Mouse (Mus musculus): ENCODE data around the gene Ccdc80. TPM values are rescaled to one million over a fixed set of nuclear protein-coding genes. Genes with fewer than 3 reads are reported as not detected.

Gene Ccdc80
- total RNA-seq (2021): 1 to 10 TPM; 3.1 to 3.8 TPM
- long read RNA-seq, experiment 1, partial matches to known transcripts: 1 of 2 reads
- long read RNA-seq, experiment 1, other reads (novel, unspliced or antisense): 0 of 2 reads
- long read RNA-seq, experiment 2, partial matches to known transcripts: 1 of 2 reads
- long read RNA-seq, experiment 2, other reads (novel, unspliced or antisense): 0 of 2 reads

DNA sequence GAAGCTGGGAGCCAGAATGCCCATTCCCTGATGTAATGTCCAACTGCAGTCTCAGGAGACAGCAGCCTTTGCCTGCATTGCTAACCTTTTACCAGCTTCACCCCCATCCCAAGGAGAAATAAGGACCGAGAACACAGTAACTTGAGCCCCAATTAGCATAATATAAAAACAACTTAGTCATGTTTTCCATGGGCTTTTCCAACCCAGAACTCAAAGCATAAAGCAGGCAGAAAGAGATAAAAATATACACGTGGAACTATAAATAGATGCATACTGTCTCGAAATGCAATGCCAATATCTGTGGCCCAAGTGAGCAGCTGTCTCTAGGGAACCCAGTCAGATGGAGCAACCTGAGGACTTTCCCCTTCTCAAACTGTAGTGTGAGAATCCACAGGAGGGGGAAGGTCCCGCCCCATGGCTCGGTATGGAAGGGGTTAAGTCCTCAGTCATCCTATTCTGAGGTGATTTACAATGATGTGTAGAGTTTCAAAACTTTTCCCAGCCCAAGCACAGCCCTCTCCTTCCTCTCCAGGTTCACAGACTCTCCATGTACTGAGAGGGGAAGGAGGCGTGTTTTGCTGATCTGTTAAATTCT lies at the start of gene Ccdc80:
Gene Ccdc80, plus strand, starts transcription at position 266 of the 595 bp plus-strand sequence.
- Histone ChIP-seq H3K27ac (no peak within 1 kb of the TSS), H3K4me3 (peak within 1 kb of the TSS; percentile 38; the same call in 1 of the 2 replicates)
- TF ChIP-seq CTCF (conservative IDR thresholded peaks at IDR 0.05): no peak
- no peak for DNase-seq (ENCODE audit: low spot score in 2 of 2)

DNA sequence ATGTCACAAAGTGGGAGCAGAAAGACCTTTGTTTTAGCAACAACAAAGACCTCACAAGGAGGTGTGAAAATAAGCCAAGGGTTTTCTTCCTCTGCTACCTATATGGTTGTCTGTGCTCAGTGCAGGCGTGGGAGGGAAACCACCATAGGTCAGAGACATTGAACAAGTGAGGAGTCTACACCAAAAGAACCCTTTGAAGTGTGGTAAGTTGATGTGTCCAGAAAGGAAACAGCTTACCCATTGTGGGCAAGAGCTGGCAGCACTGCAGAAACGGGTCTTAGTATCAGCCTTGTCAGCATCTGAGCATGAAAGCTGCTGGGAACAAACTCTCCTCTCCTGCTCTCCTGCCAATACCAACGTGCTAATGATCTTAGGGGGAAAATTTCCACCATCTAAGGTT lies 48.4 kb upstream of the Ccdc80 start:
- H3K27ac ChIP-seq: no peak overlapping the region
- TF ChIP-seq CTCF (conservative IDR thresholded peaks at IDR 0.05): no peak
- DNase-seq (ENCODE audit: low spot score in 2 of 2): no peak
- H3K4me3 ChIP-seq: no peak overlapping the region

DNA sequence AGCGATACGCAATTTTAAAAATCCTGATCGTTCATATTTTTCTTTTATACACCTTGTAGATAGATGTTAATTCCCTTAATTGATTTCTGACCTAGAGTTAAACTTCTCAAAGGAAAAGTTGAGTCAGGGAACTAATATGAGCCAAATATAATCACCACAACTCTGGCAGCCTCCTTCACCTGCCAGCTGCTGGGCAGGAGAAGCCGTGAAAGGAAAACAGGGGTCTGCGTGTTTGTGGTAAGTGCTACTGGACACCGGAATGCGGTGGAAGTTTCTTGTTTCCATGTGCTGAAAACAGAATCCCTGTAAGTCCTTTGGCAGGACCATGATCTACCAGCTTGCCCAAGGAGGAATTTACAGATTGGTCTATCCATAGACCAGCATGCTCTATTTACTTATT lies 36.0 kb upstream of the Ccdc80 start:
- Histone ChIP-seq H3K27ac (no peak overlapping the region), H3K4me3 (no peak overlapping the region)
- no peak for DNase-seq (ENCODE audit: low spot score in 2 of 2)
- TF ChIP-seq CTCF (conservative IDR thresholded peaks at IDR 0.05): no peak

DNA sequence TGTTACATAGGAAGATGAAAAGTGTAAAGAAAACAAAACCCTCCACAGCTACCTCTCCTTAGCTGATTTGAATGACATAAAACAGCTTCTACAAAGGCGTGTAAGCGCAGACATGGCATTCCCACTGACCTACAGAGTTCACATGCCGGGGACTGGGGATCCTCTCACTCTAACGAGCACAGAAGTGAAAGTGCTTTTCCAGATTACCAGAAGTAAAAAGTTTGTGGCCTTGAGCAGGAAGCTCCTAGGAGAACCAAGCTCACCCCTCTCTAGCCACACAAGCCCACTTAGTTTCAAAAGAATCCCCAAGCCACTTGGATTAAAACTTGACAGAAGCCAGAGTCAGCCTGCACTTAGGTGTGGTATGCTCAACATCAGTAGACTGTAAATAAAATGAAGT lies 35.3 kb upstream of the Ccdc80 start:
- no peak for DNase-seq (ENCODE audit: low spot score in 2 of 2)
- TF ChIP-seq CTCF (conservative IDR thresholded peaks at IDR 0.05): no peak
- Histone ChIP-seq H3K4me3 (no peak overlapping the region), H3K27ac (no peak overlapping the region)

DNA sequence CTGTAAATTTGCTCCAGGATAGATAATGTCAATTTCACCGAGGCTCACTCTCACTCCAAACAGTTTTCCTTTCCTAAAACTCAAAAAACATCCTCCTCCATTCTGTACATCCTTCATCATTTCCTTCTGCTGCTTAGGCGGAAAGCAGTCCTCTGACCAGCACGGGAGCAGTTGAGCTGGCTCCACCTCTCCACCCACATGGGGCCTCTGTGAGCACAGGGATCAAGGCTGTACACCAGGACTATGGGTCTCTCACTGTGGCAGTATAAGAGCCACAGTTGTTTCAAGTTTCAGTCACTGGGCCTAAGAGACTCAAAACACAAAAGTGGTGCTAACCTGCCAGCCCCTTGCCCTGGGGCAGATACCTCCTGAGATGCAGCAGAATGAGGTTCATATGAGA lies 32.1 kb upstream of the Ccdc80 start:
- Histone ChIP-seq H3K27ac (no peak overlapping the region), H3K4me3 (no peak overlapping the region)
- no peak for DNase-seq (ENCODE audit: low spot score in 2 of 2)
- no peak for TF ChIP-seq CTCF (conservative IDR thresholded peaks at IDR 0.05)

DNA sequence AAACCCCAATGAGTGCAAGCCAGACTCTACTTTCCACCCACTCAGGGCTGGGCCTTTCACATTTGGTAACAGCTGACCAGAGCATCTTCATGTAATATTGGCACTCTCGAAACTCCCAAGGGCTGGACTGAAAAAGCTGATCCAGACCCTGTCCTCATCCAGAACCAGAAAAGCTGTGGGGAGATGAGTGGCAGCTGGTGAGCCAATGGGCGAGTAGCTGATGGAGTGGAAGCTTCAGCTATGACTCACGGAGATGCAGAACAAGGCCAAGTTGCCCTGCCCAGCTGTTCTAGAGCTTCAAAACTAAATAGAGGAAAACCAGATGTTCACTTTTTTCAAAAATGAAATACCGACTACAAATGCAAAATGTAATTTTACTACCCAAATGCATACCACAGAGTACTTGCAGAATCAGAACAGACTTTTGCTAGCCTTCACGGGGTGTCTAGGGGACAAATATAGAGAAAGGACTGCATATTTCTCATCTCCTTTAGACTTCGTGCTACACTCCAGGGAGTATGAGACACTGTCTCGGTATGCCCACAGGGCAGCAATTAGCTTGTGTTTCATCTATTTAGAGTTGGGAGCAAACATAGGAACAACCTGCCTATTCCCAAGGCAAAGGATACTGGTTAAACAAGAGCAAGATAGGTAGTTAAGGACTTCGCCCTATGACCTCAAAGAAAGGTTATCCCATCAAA lies 22.7 kb upstream of the Ccdc80 start:
- DNase-seq (ENCODE audit: low spot score in 2 of 2): no peak
- no peak overlapping the region for H3K4me3 ChIP-seq
- TF ChIP-seq CTCF (conservative IDR thresholded peaks at IDR 0.05): no peak
- H3K27ac ChIP-seq: no peak overlapping the region

DNA sequence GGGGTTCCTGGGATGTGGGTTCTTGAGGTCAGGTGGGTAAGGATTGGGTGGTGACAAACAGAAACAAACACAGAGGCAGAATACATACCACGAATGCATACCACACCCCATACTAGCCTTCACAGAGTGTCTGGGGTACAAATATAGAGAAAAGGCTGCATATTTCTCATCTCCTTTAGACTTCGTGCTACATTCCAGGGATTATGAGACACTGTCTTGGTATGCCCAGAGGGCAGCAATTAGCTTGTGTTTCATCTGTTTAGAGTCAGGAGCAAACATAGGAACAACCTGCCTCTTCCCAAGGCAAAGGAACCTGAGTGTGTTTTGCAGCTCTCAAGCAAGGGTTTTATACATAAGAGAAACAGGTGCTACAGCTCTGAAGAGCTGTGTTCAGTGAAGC lies 21.8 kb upstream of the Ccdc80 start:
- no peak overlapping the region for H3K4me3 ChIP-seq
- H3K27ac ChIP-seq: no peak overlapping the region
- DNase-seq (ENCODE audit: low spot score in 2 of 2): no peak
- no peak for TF ChIP-seq CTCF (conservative IDR thresholded peaks at IDR 0.05)

DNA sequence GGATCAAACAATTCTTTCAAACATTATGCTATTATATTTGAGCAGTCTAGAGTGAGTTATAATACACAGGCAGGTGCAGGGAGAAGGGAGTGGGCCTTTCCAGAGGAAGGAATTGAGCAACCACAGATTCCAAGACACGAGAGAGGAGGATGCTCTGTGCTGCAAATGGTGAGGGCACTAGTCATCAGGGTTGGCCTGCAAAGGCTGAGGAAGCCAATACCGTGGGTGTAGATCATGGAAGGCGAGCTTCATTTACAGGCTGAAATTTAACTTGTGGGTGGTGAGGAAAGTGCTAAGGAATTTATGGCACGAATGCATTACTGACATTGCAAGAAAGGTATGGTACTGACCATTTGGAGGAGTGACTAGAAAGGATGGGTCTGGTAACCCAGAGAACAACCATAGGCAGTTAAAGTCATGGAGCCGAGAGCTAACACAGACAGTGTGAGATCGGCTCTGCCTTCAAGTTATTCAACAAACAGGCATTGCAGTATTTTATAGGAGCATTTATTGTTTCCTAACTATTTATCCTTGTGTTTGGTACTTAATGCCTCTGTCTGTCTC lies 15.6 kb upstream of the Ccdc80 start:
- no peak for DNase-seq (ENCODE audit: low spot score in 2 of 2)
- TF ChIP-seq CTCF (conservative IDR thresholded peaks at IDR 0.05): no peak
- Histone ChIP-seq H3K27ac (no peak overlapping the region), H3K4me3 (no peak overlapping the region)

DNA sequence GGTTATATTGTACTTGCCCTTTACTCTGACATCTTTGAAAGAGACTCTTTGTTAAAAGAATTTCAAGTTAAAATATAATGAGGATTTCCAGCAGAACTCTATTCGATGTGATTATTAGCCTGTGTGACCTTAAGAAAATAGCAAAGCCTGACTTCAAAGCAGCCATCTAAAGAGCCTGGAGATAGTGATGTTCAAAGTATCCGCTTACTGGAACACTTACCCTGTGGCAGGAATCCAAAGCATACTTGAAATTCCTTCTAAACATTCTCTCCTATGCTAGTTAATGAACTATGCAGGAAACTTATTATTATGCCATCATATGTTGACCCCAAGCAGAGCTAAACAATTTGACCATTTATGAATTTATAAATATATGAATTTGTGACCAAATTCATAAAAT lies 13.9 kb upstream of the Ccdc80 start:
- TF ChIP-seq CTCF (conservative IDR thresholded peaks at IDR 0.05): no peak
- H3K27ac ChIP-seq: no peak overlapping the region
- DNase-seq (ENCODE audit: low spot score in 2 of 2): no peak
- H3K4me3 ChIP-seq: no peak overlapping the region

DNA sequence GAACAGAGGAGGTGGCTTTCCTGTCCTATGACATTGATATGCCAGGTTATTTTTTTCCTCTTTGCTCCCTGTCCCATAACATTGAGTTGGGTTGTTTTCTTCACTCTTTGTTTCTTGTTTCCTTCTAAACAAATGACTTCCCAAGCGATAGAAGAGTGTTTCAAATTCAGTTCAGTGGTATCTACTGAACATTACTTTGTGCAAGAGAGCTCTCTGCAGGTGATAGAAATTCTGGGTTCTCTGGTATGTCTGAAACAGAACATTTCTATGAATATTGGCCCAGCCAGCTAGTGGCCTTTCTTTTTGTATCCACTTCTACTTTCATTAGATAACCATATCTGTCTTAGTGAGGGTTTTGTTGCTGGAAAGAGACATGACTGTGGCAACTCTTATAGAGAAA lies 4.4 kb upstream of the Ccdc80 start:
- no peak for TF ChIP-seq CTCF (conservative IDR thresholded peaks at IDR 0.05)
- DNase-seq (ENCODE audit: low spot score in 2 of 2): no peak
- H3K4me3 ChIP-seq: no peak overlapping the region
- no peak overlapping the region for H3K27ac ChIP-seq

DNA sequence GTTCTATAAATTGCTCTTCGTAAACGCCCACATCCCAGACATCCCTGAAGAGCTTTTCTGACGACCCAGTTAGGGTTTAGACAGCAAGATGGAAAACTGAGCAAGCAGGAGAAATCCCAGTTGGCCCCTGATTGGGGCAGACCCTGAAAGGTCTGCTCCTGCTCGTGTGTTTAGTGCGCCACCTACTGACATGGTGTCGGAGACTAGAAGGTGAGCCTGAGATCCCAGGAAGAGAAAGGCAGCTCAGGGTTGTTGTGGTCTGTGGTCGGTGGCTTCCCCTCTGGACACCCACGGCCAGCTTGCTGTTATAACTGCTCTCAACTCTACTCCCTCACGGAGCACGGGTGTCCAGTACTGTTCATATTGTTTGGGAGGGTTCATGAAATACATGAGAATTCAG lies 3.2 kb upstream of the Ccdc80 start:
- peak; percentile 94 for TF ChIP-seq CTCF (conservative IDR thresholded peaks at IDR 0.05)
- Histone ChIP-seq H3K4me3 (no peak overlapping the region), H3K27ac (no peak overlapping the region)
- DNase-seq (ENCODE audit: low spot score in 2 of 2): peak; percentile 37 to 79

DNA sequence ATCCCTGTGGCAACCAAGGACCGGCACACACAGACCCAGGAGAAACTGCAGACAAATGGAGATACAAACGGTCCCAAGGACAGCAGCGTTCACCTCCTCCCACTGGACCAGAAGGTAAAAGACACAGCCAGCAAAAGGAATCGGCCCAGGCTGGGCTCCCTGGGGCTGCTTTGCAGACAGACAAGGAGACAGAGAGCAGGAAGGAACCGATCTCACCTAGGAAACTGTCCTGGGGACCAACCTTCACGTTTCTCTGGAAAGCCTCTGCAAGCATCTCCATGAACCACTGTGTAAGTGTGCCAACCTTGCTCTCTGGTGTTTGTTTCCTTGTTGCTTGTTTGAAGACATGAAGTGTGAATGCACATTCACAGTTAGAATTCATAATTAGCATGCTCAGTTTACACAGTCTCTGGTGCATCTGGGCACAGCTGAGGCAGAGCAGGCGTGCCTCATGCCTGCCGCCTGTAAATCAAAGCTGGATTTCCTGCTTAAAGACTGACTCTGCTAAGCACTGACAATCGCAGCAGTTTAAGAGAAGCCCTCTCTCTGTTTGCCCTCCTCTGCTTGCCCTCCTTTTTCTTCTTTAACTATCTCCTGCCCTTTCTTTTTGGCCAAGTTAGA lies 1.0 kb downstream of the Ccdc80 start:
- TF ChIP-seq CTCF (conservative IDR thresholded peaks at IDR 0.05): no peak
- Histone ChIP-seq H3K4me3 (peak overlapping the region; percentile 38; the same call in 1 of the 2 replicates), H3K27ac (no peak overlapping the region)
- DNase-seq (ENCODE audit: low spot score in 2 of 2): no peak

DNA sequence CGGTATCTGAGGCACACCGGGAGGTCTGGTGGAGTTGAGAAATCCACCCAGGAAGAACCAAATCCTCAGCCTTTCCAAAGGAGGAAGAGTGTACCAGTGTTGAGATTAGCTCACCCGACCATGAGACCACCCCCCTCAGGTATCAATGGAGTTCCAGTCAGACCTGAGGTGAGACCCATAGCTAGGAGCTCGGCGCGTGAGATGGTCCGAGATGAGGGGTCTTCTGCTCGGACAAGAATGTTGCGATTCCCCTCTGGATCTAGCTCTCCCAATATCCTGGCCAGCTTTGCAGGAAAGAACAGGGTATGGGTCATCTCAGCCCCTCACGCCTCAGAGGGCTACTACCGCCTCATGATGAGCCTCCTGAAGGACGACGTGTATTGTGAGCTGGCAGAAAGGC lies 1.8 kb downstream of the Ccdc80 start:
- Histone ChIP-seq H3K27ac (no peak overlapping the region), H3K4me3 (no peak overlapping the region)
- TF ChIP-seq CTCF (conservative IDR thresholded peaks at IDR 0.05): no peak
- DNase-seq (ENCODE audit: low spot score in 2 of 2): no peak
